Mouse (Mus musculus) CH12.LX (cell line): ENCODE results near the gene Adora1. TPM values are rescaled to one million over a fixed set of nuclear protein-coding genes. Genes with fewer than 3 reads are reported as not detected.

Experiments
- DNase-seq: peaks from one replicate; pipeline ENCODE4 v3.0.0-alpha.2; 2013; ENCODE audit errors: extremely low read depth
- H3K27ac ChIP-seq: 2 replicates; pipeline ENCODE4 v1.5.1; 2012; ENCODE audit warnings: low read depth, mild to moderate bottlenecking, control low read depth, moderate library complexity; ENCODE audit not compliant: insufficient read depth
- H3K27me3 ChIP-seq: replicated peaks from 2 replicates; pipeline ENCODE3; 2012; ENCODE audit warnings: inconsistent platforms
- H3K36me3 ChIP-seq, 2 experiments: replicated peaks in 1 of 2; 2 replicates each; pipeline versions ENCODE3 to v1.6.1; 2012; ENCODE audit warnings: inconsistent platforms in 1 of 2, low read length in 1 of 2, mild to moderate bottlenecking in 1 of 2, mixed read lengths in 1 of 2, moderate library complexity in 1 of 2; ENCODE audit not compliant: control insufficient read depth in 1 of 2, insufficient read depth in 1 of 2
- H3K4me1 ChIP-seq, 2 experiments: 2 replicates each; pipeline ENCODE4 v1.6.1; 2012; ENCODE audit warnings: inconsistent platforms in 1 of 2, moderate library complexity in 1 of 2; ENCODE audit not compliant: insufficient read depth in 2 of 2, control insufficient read depth in 1 of 2
- H3K4me2 ChIP-seq: 2 replicates; pipeline ENCODE4 v1.6.1; 2012; ENCODE audit warnings: low read depth, mild to moderate bottlenecking, control low read depth; ENCODE audit not compliant: poor library complexity, insufficient read depth, severe bottlenecking
- H3K4me3 ChIP-seq, 3 experiments: fragments of 150-350 bp in 1 of 3; sonication (generic) in 1 of 3; replicated peaks in 1 of 3; 2 replicates each; pipeline versions ENCODE3 to v1.5.1; 2011 to 2012; ENCODE audit warnings: low read depth in 2 of 3, low read length in 2 of 3, mild to moderate bottlenecking in 2 of 3, moderate library complexity in 2 of 3, control low read depth in 1 of 3, improper control_type of control experiment in 1 of 3, inconsistent platforms in 1 of 3, mixed read lengths in 1 of 3; ENCODE audit not compliant: poor library complexity in 1 of 3
- H3K79me2 ChIP-seq: replicated peaks from 2 replicates; pipeline ENCODE4 v1.6.1; 2012; ENCODE audit warnings: mild to moderate bottlenecking, moderate library complexity; ENCODE audit not compliant: control insufficient read depth, poor library complexity, insufficient read depth, severe bottlenecking; ENCODE audit errors: extremely low read depth
- H3K9ac ChIP-seq: 2 replicates; pipeline ENCODE4 v1.6.1; 2012; ENCODE audit warnings: low read depth, mild to moderate bottlenecking, control low read depth, moderate library complexity; ENCODE audit not compliant: insufficient read depth
- H3K9me3 ChIP-seq: replicated peaks from 2 replicates; pipeline ENCODE3; 2012; ENCODE audit warnings: low read length, inconsistent platforms, mixed read lengths
- CHD1 ChIP-seq: IDR thresholded peaks from 2 replicates; pipeline ENCODE4 v1.6.1; 2012; ENCODE audit warnings: low read depth, low read length, improper control_type of control experiment, inconsistent platforms
- E2F4 ChIP-seq: IDR thresholded peaks from 2 replicates; pipeline ENCODE4 v1.6.1; 2011; ENCODE audit warnings: low read depth, low read length, improper control_type of control experiment; ENCODE audit not compliant: insufficient replicate concordance
- ETS1 ChIP-seq: conservative IDR thresholded peaks from 2 replicates; pipeline ENCODE4 v1.6.1; 2012; ENCODE audit warnings: low read depth, mild to moderate bottlenecking, inconsistent platforms, low read length, improper control_type of control experiment, moderate library complexity
- HCFC1 ChIP-seq: IDR thresholded peaks from 2 replicates; pipeline ENCODE4 v1.6.1; 2012; ENCODE audit warnings: low read depth, mild to moderate bottlenecking, inconsistent platforms, low read length, improper control_type of control experiment
- JUND ChIP-seq: conservative IDR thresholded peaks from 2 replicates; pipeline ENCODE4 v1.6.1; 2011; ENCODE audit warnings: low read depth, low read length, improper control_type of control experiment
- MAX ChIP-seq: IDR thresholded peaks from 2 replicates; pipeline ENCODE4 v1.6.1; 2011; ENCODE audit warnings: low read length, improper control_type of control experiment
- MEF2A ChIP-seq: IDR thresholded peaks from 2 replicates; pipeline ENCODE4 v1.6.1; 2014; ENCODE audit warnings: low read depth, mild to moderate bottlenecking, inconsistent platforms, low read length, improper control_type of control experiment, borderline replicate concordance
- PAX5 ChIP-seq: IDR thresholded peaks from 2 replicates; pipeline ENCODE4 v1.6.1; 2012; ENCODE audit warnings: low read length, inconsistent platforms, mixed read lengths
- POLR2AphosphoS2 ChIP-seq: IDR thresholded peaks from 2 replicates; pipeline ENCODE4 v1.6.1; 2011; ENCODE audit warnings: low read depth, low read length, improper control_type of control experiment
- RAD21 ChIP-seq: IDR thresholded peaks from 2 replicates; pipeline ENCODE4 v1.6.1; 2011; ENCODE audit warnings: low read depth, mild to moderate bottlenecking, low read length, improper control_type of control experiment, moderate library complexity
- RCOR1 ChIP-seq: conservative IDR thresholded peaks from 2 replicates; pipeline ENCODE4 v1.6.1; 2012; ENCODE audit warnings: low read depth, mild to moderate bottlenecking, inconsistent platforms, low read length, improper control_type of control experiment
- TBP ChIP-seq: conservative IDR thresholded peaks from 2 replicates; pipeline ENCODE4 v1.6.1; 2011; ENCODE audit warnings: low read depth, low read length, improper control_type of control experiment
- UBTF ChIP-seq: IDR thresholded peaks from 2 replicates; pipeline ENCODE4 v1.6.1; 2012; ENCODE audit warnings: low read depth, mild to moderate bottlenecking, inconsistent platforms, low read length, improper control_type of control experiment, moderate library complexity
- USF1 ChIP-seq: IDR thresholded peaks from 2 replicates; pipeline ENCODE4 v1.6.1; 2014; ENCODE audit warnings: low read depth, mild to moderate bottlenecking, inconsistent platforms, low read length, improper control_type of control experiment
- USF2 ChIP-seq: conservative IDR thresholded peaks from 2 replicates; pipeline ENCODE4 v1.6.1; 2011; ENCODE audit warnings: low read depth, low read length, improper control_type of control experiment
- ZC3H11A ChIP-seq: IDR thresholded peaks from 2 replicates; pipeline ENCODE4 v1.6.1; 2012; ENCODE audit warnings: low read depth, mild to moderate bottlenecking, inconsistent platforms, low read length, improper control_type of control experiment
- ZKSCAN1 ChIP-seq: IDR thresholded peaks from 2 replicates; pipeline ENCODE4 v1.6.1; 2012; ENCODE audit warnings: low read depth, inconsistent platforms, low read length, improper control_type of control experiment, borderline replicate concordance
- ZMIZ1 ChIP-seq: IDR thresholded peaks from 2 replicates; pipeline ENCODE4 v1.6.1; 2012; ENCODE audit warnings: low read depth, mild to moderate bottlenecking, inconsistent platforms, low read length, improper control_type of control experiment
- ZNF384 ChIP-seq: IDR thresholded peaks from 2 replicates; pipeline ENCODE4 v1.6.1; 2012; ENCODE audit warnings: low read depth, low read length, improper control_type of control experiment, inconsistent platforms
- dilution Hi-C: fragments of 300-500 bp; cut with MboI; formaldehyde crosslinking; loops from 2 replicates; pipeline ENCODE4 v1.14.3; 2020; ENCODE audit warnings: low sequenced_read_pairs; ENCODE audit not compliant: extremely low pct_unique_long_range_greater_than_20kb, extremely low pct_ligation_motif_present
- in situ Hi-C: fragments of 300-500 bp; cut with MboI; formaldehyde crosslinking; loops from 3 replicates; pipeline ENCODE4 v1.14.3; 2019; ENCODE audit warnings: low sequenced_read_pairs, low pct_ligation_motif_present, low pct_unique_long_range_greater_than_20kb, mixed read lengths
- polyA plus RNA-seq: library from polyadenylated mRNA; unstranded; fragments of >175 nt; gene quantifications from 2 replicates; pipeline ENCODE4 v1.2.1, GENCODE M21; 2012; ENCODE audit warnings: low read depth; ENCODE audit not compliant: insufficient read length
- total RNA-seq, 2 experiments: library from RNA; depleted of rRNA; stranded (reverse); fragments of 300-350 nt in 1 of 2; fragments of >200 nt in 1 of 2; gene quantifications; 2 replicates each; pipeline ENCODE4 v1.2.3; 2012 to 2014

The Adora1 gene
- total and polyA plus RNA-seq, 3 experiments = 0.20 TPM; not detected in 2

DNA sequence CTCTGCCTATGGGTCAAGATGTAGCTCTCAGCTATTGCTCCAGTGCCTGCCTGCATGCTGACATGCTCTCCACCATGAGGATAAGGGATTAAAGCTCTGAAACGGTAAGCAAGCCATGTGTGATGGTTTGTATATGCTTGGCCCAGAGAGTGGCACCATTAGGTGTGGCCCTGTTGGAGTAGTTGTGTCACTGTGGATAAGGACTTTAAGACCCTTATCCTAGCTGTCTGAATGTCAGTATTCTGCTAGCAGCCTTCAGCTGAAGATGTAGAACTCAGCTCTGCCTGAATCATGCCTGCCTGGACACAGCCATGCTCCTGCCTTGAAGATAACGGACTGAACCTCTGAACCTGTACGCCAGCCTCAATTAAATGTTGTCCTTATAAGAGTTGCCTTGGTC lies 68.7 kb downstream of the Adora1 start:
- Histone ChIP-seq H3K9me3 (peaks cover 10% of the 10 kb centered on the region), H3K36me3 (no peaks in the 10 kb centered on the region), H3K79me2 (no peaks in the 10 kb centered on the region), H3K27me3 (no peaks in the 10 kb centered on the region), H3K4me1 (0 out of 4 replicates have a peak, but pooled peaks cover 0 to 3% of the 10 kb centered on the region in 2 experiments), H3K27ac (no peak overlapping the region), H3K4me2 (no peak overlapping the region), H3K9ac (no peak overlapping the region), H3K4me3 (no peak overlapping the region)
- TF ChIP-seq MAX (no peak), USF2 (no peak), ZKSCAN1 (no peak), CHD1 (no peak), RAD21 (no peak), PAX5 (no peak), POLR2AphosphoS2 (no peak), TBP (no peak), UBTF (no peak), E2F4 (no peak), HCFC1 (no peak), RCOR1 (no peak), ZMIZ1 (no peak), ZNF384 (no peak), MEF2A (no peak), JUND (no peak)
- in situ Hi-C loops (no loop called here), dilution Hi-C loops (no loop called here)
- no peak for DNase-seq

DNA sequence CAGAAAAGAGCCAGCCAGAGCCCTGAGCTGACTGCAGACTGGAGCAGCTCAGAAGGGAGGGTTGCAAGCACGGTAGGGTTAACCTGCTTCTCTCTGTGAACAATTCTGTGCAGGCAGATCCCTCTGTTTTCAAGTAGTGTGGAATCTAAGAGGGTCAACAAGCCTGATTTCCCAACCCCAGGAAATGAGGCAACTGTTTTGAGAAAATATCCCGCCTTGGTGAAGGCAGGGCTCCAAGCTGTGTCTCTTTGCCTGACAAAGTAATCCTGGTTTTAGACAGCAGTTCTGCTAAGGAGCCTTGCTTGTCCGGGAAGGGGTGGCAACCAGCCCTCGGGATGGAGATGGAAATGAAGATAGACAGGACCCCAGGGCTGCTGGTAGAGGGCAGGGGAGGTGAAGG lies 70.8 kb downstream of the Adora1 start:
- Histone ChIP-seq H3K9ac (no peak overlapping the region), H3K9me3 (no peaks in the 10 kb centered on the region), H3K36me3 (no peaks in the 10 kb centered on the region), H3K27ac (no peak overlapping the region), H3K4me1 (0 out of 4 replicates have a peak, but pooled peaks cover 0 to 3% of the 10 kb centered on the region in 2 experiments), H3K79me2 (no peaks in the 10 kb centered on the region), H3K4me3 (no peak overlapping the region), H3K4me2 (no peak overlapping the region), H3K27me3 (no peaks in the 10 kb centered on the region)
- DNase-seq = no peak
- TF ChIP-seq RAD21 = no peak
- no peak for TF ChIP-seq ETS1
- no peak for TF ChIP-seq POLR2AphosphoS2
- TF ChIP-seq ZC3H11A = no peak
- no peak for TF ChIP-seq USF1
- in situ Hi-C loops (no loop called here), dilution Hi-C loops (no loop called here)
